Comparison of ENCODE assay signal across 15 mouse cellular contexts in the genomic region with DNA sequence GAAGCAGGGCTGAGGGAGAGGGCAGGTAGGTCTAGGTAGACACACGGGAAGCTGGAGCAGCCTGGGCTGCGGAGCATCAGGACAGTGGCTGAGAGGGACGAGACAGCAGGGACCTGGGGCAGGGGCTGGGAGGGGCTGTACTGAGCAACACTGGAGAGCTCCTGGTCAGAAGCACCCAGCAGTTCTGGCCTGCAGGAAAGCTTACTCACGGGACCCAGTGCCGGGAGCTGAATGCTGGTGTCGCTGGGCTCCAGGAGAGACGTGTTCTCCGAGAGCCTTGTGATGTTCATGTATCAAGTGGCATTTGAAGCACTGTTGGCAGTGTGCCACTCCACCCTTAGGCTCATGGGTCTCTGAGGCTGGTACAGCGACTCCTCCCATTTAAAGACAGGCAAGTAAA.
DNase-seq lines count a peak whose midpoint lies in the region; ATAC-seq lines count a peak whose summit lies in the region.
"Had no signal": no experiment of that assay in that cellular context is flagged by ENCODE, and none has a peak within 500 bp of the region (broad histone marks: within the 10 kb centered on the region; RNA-seq: fewer than 3 reads in every experiment).

No protein-coding gene starts in this region.

- H3K27me3 ChIP-seq in heart, embryonic 16.5 days (ENCODE audit: control insufficient read depth, insufficient read depth, low read length) = no peaks in the 10 kb centered on the region
- H3K27me3 ChIP-seq in embryonic facial prominence, embryonic 14.5 days (replicated peaks; ENCODE audit: control insufficient read depth, insufficient read depth, low read length) = no peaks in the 10 kb centered on the region
- no peaks in the 10 kb centered on the region for H3K27me3 ChIP-seq in forebrain, embryonic 15.5 days
- no peaks in the 10 kb centered on the region for H3K27me3 ChIP-seq in kidney, embryonic 16.5 days (ENCODE audit: insufficient read depth, low read length)
- H3K27me3 ChIP-seq: kidney, embryonic 15.5 days; liver, embryonic 12.5 days; stomach, embryonic 15.5 days had no signal

- peak; percentile 89 for ATAC-seq in heart, embryonic 16.5 days (replicated peaks; ENCODE audit: extremely low read depth, insufficient read depth, low FRiP score)
- peak; percentile 42; the same call in 1 of the 2 replicates for ATAC-seq in embryonic facial prominence, embryonic 14.5 days (ENCODE audit: low read depth)
- peak; percentile 43; the same call in 1 of the 2 replicates for ATAC-seq in forebrain, embryonic 15.5 days (replicated peaks)
- no peak for ATAC-seq in kidney, embryonic 16.5 days (ENCODE audit: low FRiP score, low TSS enrichment)
- ATAC-seq: activated CD4-positive, CD25-positive, alpha-beta regulatory T cell, adult 4 months; inflammation-experienced regulatory T-cells, adult 6 months; liver, embryonic 12.5 days had no signal

- peak overlapping the region; percentile 19; the same call in 1 of the 2 replicates for H3K4me2 ChIP-seq in heart, embryonic 16.5 days (ENCODE audit: low read depth, low read length)
- H3K4me2 ChIP-seq in embryonic facial prominence, embryonic 14.5 days (ENCODE audit: low read depth, low read length) = no peak overlapping the region
- H3K4me2 ChIP-seq in forebrain, embryonic 15.5 days (replicated peaks) = no peak overlapping the region
- no peak overlapping the region for H3K4me2 ChIP-seq in kidney, embryonic 16.5 days (replicated peaks; ENCODE audit: low read depth, low read length)
- H3K4me2 ChIP-seq: kidney, embryonic 15.5 days; liver, embryonic 12.5 days; stomach, embryonic 15.5 days had no signal

- peaks cover 31% of the 10 kb centered on the region for H3K4me1 ChIP-seq in heart, embryonic 16.5 days (ENCODE audit: control insufficient read depth, insufficient read depth, low read length)
- H3K4me1 ChIP-seq in embryonic facial prominence, embryonic 14.5 days (ENCODE audit: control insufficient read depth, insufficient read depth, low read length) = peaks cover 21% of the 10 kb centered on the region
- H3K4me1 ChIP-seq in forebrain, embryonic 15.5 days = peaks cover 4% of the 10 kb centered on the region; the same call in 1 of the 2 replicates
- peaks cover 14% of the 10 kb centered on the region; the same call in 1 of the 2 replicates for H3K4me1 ChIP-seq in kidney, embryonic 16.5 days (ENCODE audit: insufficient read depth, low read length)
- H3K4me1 ChIP-seq: stomach, embryonic 15.5 days had no signal

- WGBS in heart, embryonic 16.5 days = 44% methylated on average over 9 of the region's 9 CpGs
- WGBS in embryonic facial prominence, embryonic 14.5 days = 64% methylated on average over 9 of the region's 9 CpGs
- WGBS in forebrain, embryonic 15.5 days = 53% methylated on average over 9 of the region's 9 CpGs
- WGBS in kidney, embryonic 16.5 days = 69% methylated on average over 9 of the region's 9 CpGs

- peak overlapping the region; percentile 97 for H3K27ac ChIP-seq in heart, embryonic 16.5 days (ENCODE audit: low read length)
- H3K27ac ChIP-seq in embryonic facial prominence, embryonic 14.5 days (replicated peaks; ENCODE audit: low read depth, low read length) = no peak overlapping the region
- no peak overlapping the region for H3K27ac ChIP-seq in forebrain, embryonic 15.5 days (replicated peaks)
- H3K27ac ChIP-seq in kidney, embryonic 16.5 days (ENCODE audit: low read length) = no peak overlapping the region
- H3K27ac ChIP-seq: kidney, embryonic 15.5 days; liver, embryonic 12.5 days; stomach, embryonic 15.5 days had no signal

- peak overlapping the region; percentile 59 for H3K9ac ChIP-seq in heart, embryonic 16.5 days (ENCODE audit: low read length)
- H3K9ac ChIP-seq in embryonic facial prominence, embryonic 14.5 days (ENCODE audit: low read depth, low read length) = no peak overlapping the region
- H3K9ac ChIP-seq in forebrain, embryonic 15.5 days (replicated peaks) = no peak overlapping the region
- H3K9ac ChIP-seq in kidney, embryonic 16.5 days (replicated peaks; ENCODE audit: low read length) = no peak overlapping the region
- H3K9ac ChIP-seq: kidney, embryonic 15.5 days; liver, embryonic 12.5 days; stomach, embryonic 15.5 days had no signal

- H3K9me3 ChIP-seq in heart, embryonic 16.5 days (replicated peaks; ENCODE audit: control insufficient read depth, low read length) = no peaks in the 10 kb centered on the region
- H3K9me3 ChIP-seq in embryonic facial prominence, embryonic 14.5 days (ENCODE audit: control insufficient read depth, low read length) = no peaks in the 10 kb centered on the region
- H3K9me3 ChIP-seq in forebrain, embryonic 15.5 days = no peaks in the 10 kb centered on the region
- no peaks in the 10 kb centered on the region for H3K9me3 ChIP-seq in kidney, embryonic 16.5 days (ENCODE audit: low read length)
- H3K9me3 ChIP-seq: kidney, embryonic 15.5 days; liver, embryonic 12.5 days; megakaryocyte, embryonic 14.5 days; stomach, embryonic 15.5 days had no signal

- H3K4me3 ChIP-seq in heart, embryonic 16.5 days (ENCODE audit: low read length) = no peak overlapping the region
- no peak overlapping the region for H3K4me3 ChIP-seq in embryonic facial prominence, embryonic 14.5 days (ENCODE audit: low read depth, low read length)
- H3K4me3 ChIP-seq in forebrain, embryonic 15.5 days = no peak overlapping the region
- no peak overlapping the region for H3K4me3 ChIP-seq in kidney, embryonic 16.5 days (ENCODE audit: low read length)
- H3K4me3 ChIP-seq: kidney, embryonic 15.5 days; liver, embryonic 12.5 days; megakaryocyte, embryonic 14.5 days; stomach, embryonic 15.5 days had no signal

- DNase-seq in heart, postnatal 25 days (ENCODE audit: low spot score) = no peak
- DNase-seq in embryonic facial prominence, embryonic 14.5 days (ENCODE audit: low spot score) = peak; percentile 80
- DNase-seq in lung, postnatal 10 days = peak; percentile 27
- DNase-seq in liver = no peak
- DNase-seq: cerebellum, adult 2 months; thymus, postnatal 25 days had no signal

- intact Hi-C loops in heart, postnatal 25 days (cut with DNase I) = no loop called here

- H3K36me3 ChIP-seq in heart, embryonic 16.5 days (ENCODE audit: control insufficient read depth, insufficient read depth) = no peaks in the 10 kb centered on the region
- H3K36me3 ChIP-seq in embryonic facial prominence, embryonic 14.5 days (ENCODE audit: control insufficient read depth, insufficient read depth, low read length) = no peaks in the 10 kb centered on the region
- no peaks in the 10 kb centered on the region for H3K36me3 ChIP-seq in forebrain, embryonic 15.5 days
- H3K36me3 ChIP-seq in kidney, embryonic 16.5 days (ENCODE audit: insufficient read depth, low read length) = no peaks in the 10 kb centered on the region
- H3K36me3 ChIP-seq: kidney, embryonic 15.5 days; liver, embryonic 12.5 days; stomach, embryonic 15.5 days had no signal

Comparison
In these comparisons a context has a peak if more than half of its experiments do, and no peak if none do; other contexts are left out.
1. DNase-seq: peak in embryonic facial prominence, embryonic 14.5 days (single experiment) and lung, postnatal 10 days (single experiment); none in heart, postnatal 25 days (single experiment) and liver (single experiment).